19 mouse cellular contexts compared by ENCODE assay signal in genomic region chr1:91044176-91044575, GRCm38 (mm10). TPM values are rescaled to one million over a fixed set of nuclear protein-coding genes. Genes with fewer than 3 reads are reported as not detected.
DNase-seq lines count a peak whose midpoint lies in the region; ATAC-seq lines count a peak whose summit lies in the region.
"Had no signal": no experiment of that assay in that cellular context is flagged by ENCODE, and none has a peak within 500 bp of the region (broad histone marks: within the 10 kb centered on the region; RNA-seq: fewer than 3 reads in every experiment).

No protein-coding gene starts in this region.

- H3K9me3 ChIP-seq in heart, embryonic 10.5 days = no peaks in the 10 kb centered on the region
- H3K9me3 ChIP-seq in kidney, embryonic 15.5 days (replicated peaks) = no peaks in the 10 kb centered on the region
- no peaks in the 10 kb centered on the region for H3K9me3 ChIP-seq in kidney, embryonic 14.5 days (ENCODE audit: control insufficient read depth, low read length)
- no peaks in the 10 kb centered on the region for H3K9me3 ChIP-seq in forebrain, embryonic 13.5 days (replicated peaks)
- H3K9me3 ChIP-seq: neural tube, embryonic 15.5 days had no signal

- WGBS in heart, embryonic 10.5 days = 74% methylated on average over 10 of the region's 10 CpGs
- WGBS in kidney, embryonic 15.5 days = 77% methylated on average over 10 of the region's 10 CpGs
- WGBS in kidney, embryonic 14.5 days = 74% methylated on average over 10 of the region's 10 CpGs
- WGBS in forebrain, embryonic 13.5 days = 91% methylated on average over 10 of the region's 10 CpGs

- no peak for ATAC-seq in kidney, embryonic 15.5 days (replicated peaks; ENCODE audit: low FRiP score)
- ATAC-seq in kidney, embryonic 14.5 days (ENCODE audit: low FRiP score, low TSS enrichment) = no peak
- ATAC-seq in forebrain, embryonic 13.5 days = no peak

- peak overlapping the region; percentile 69; the same call in 1 of the 2 replicates for H3K27ac ChIP-seq in heart, embryonic 10.5 days
- 0 out of 2 replicates have a peak overlapping the region, but pooled peaks have one; percentile 10 for H3K27ac ChIP-seq in kidney, embryonic 15.5 days
- no peak overlapping the region for H3K27ac ChIP-seq in kidney, embryonic 14.5 days (ENCODE audit: low read depth, low read length)
- no peak overlapping the region for H3K27ac ChIP-seq in forebrain, embryonic 13.5 days
- H3K27ac ChIP-seq: neural tube, embryonic 15.5 days had no signal

- H3K4me2 ChIP-seq in kidney, embryonic 15.5 days = no peak overlapping the region
- no peak overlapping the region for H3K4me2 ChIP-seq in kidney, embryonic 14.5 days (replicated peaks; ENCODE audit: low read depth, low read length)
- no peak overlapping the region for H3K4me2 ChIP-seq in forebrain, embryonic 13.5 days
- H3K4me2 ChIP-seq: neural tube, embryonic 15.5 days had no signal

- no peaks in the 10 kb centered on the region for H3K36me3 ChIP-seq in heart, embryonic 10.5 days
- H3K36me3 ChIP-seq in kidney, embryonic 15.5 days = no peaks in the 10 kb centered on the region
- H3K36me3 ChIP-seq in kidney, embryonic 14.5 days (ENCODE audit: control insufficient read depth, insufficient read depth, low read length) = no peaks in the 10 kb centered on the region
- no peaks in the 10 kb centered on the region for H3K36me3 ChIP-seq in forebrain, embryonic 13.5 days (ENCODE audit: poor library complexity, severe bottlenecking)
- H3K36me3 ChIP-seq: neural tube, embryonic 15.5 days had no signal

- H3K27me3 ChIP-seq in heart, embryonic 10.5 days (ENCODE audit: insufficient read depth, poor library complexity, severe bottlenecking) = no peaks in the 10 kb centered on the region
- H3K27me3 ChIP-seq in kidney, embryonic 15.5 days = no peaks in the 10 kb centered on the region
- no peaks in the 10 kb centered on the region for H3K27me3 ChIP-seq in kidney, embryonic 14.5 days (ENCODE audit: control insufficient read depth, insufficient read depth, low read length)
- H3K27me3 ChIP-seq in forebrain, embryonic 13.5 days = no peaks in the 10 kb centered on the region
- H3K27me3 ChIP-seq: neural tube, embryonic 15.5 days had no signal

- DNase-seq in heart, embryonic 10.5 days (ENCODE audit: low spot score) = no peak
- DNase-seq in heart, adult 8-10 months (ENCODE audit: low spot score) = no peak
- peak; percentile 27 for DNase-seq in ZHBTc4 (ENCODE audit: low read depth, low spot score)
- DNase-seq in lung, postnatal 4 days = peak; percentile 58 to 71
- DNase-seq in spleen, postnatal 4 days (ENCODE audit: low spot score in 2 of 2) = no peak
- DNase-seq: adrenal gland, postnatal 36 days; cerebellum, adult 8-10 months; gastrocnemius, postnatal 14 days; heart, postnatal 4 days; kidney, adult 9 months; left cerebral cortex, postnatal 4 days; midbrain, embryonic 14.5 days; right cerebral cortex, postnatal 25 days; thymus, adult 18-20 months had no signal

- no peak overlapping the region for H3K4me3 ChIP-seq in heart, embryonic 10.5 days
- H3K4me3 ChIP-seq in kidney, embryonic 15.5 days (replicated peaks) = no peak overlapping the region
- no peak overlapping the region for H3K4me3 ChIP-seq in kidney, embryonic 14.5 days (ENCODE audit: low read length)
- no peak overlapping the region for H3K4me3 ChIP-seq in forebrain, embryonic 13.5 days
- H3K4me3 ChIP-seq: myocyte; neural tube, embryonic 15.5 days had no signal

- H3K9ac ChIP-seq in kidney, embryonic 15.5 days = no peak overlapping the region
- H3K9ac ChIP-seq in kidney, embryonic 14.5 days (ENCODE audit: low read depth, low read length) = no peak overlapping the region
- no peak overlapping the region for H3K9ac ChIP-seq in forebrain, embryonic 13.5 days
- H3K9ac ChIP-seq: neural tube, embryonic 15.5 days had no signal

- peaks cover 80% of the 10 kb centered on the region for H3K4me1 ChIP-seq in heart, embryonic 10.5 days
- H3K4me1 ChIP-seq in kidney, embryonic 15.5 days = peaks cover 21% of the 10 kb centered on the region
- H3K4me1 ChIP-seq in kidney, embryonic 14.5 days (ENCODE audit: control insufficient read depth, insufficient read depth, low read length) = peaks cover 11% of the 10 kb centered on the region; the same call in 1 of the 2 replicates
- peaks cover 12% of the 10 kb centered on the region for H3K4me1 ChIP-seq in forebrain, embryonic 13.5 days

RNA-seq across cellular contexts. Expression of gene Lrrfip1, which starts 45.6 kb away (rescaled TPM):
- 91.6 and 129 TPM in 2 replicates for polyA plus RNA-seq in heart, embryonic 10.5 days (2016; fragmentation: Nextera tagmentation; extraction: Ambion mirVana)
- 10 to 100 TPM; 55.4 to 72.1 (median 61.1) TPM for total RNA-seq in heart, adult 8-10 months (2022)
- 42.6 and 43.9 TPM in 2 replicates for polyA plus RNA-seq in kidney, embryonic 15.5 days (2015; fragmentation: Nextera tagmentation; extraction: Ambion mirVana)
- polyA plus RNA-seq in kidney, embryonic 14.5 days (2014; fragmentation: Nextera tagmentation; extraction: Ambion mirVana) = 25.7 and 33.6 TPM in 2 replicates
- 21.6 and 22.1 TPM in 2 replicates for polyA plus RNA-seq in forebrain, embryonic 13.5 days (2015; fragmentation: Nextera tagmentation; extraction: Ambion mirVana)

Comparison
In these comparisons a context has a peak if more than half of its experiments do, and no peak if none do; other contexts are left out.
1. H3K27ac ChIP-seq: peak in heart, embryonic 10.5 days (single experiment) and kidney, embryonic 15.5 days (single experiment); none in kidney, embryonic 14.5 days (single experiment) and forebrain, embryonic 13.5 days (single experiment).
2. DNase-seq: peak in ZHBTc4 (single experiment) and lung, postnatal 4 days (2 of 2); none in heart, embryonic 10.5 days (single experiment), heart, adult 8-10 months (single experiment) and spleen, postnatal 4 days (0 of 2).